1 mouse cellular context compared by ENCODE assay signal in the genomic region with DNA sequence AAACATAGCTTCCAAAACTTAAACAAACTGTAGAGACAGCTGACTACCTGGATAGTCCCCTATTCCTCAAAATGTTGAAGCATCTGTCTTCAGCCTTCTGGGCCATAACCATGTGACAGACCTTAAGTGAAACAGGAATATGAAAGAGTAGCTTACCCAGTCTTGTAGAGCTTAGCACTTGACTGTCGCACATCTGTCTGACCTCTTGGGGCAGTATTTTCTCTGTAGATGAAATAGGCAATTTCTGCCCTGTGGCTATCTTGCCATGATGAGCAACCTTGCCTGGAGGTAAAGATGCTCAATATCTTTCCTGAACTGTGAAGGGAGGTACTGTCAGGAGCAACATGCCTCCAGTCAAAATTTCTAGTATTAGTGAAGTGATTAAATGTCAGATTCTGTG.
TF ChIP-seq lines count a peak whose summit lies in the region.

No protein-coding gene starts in this region.

TF ChIP-seq in CH12.LX, 34 proteins besides CTCF, POLR2A, EP300 and RAD21 (continued from another document):
- TF ChIP-seq MXI1 (IDR thresholded peaks at IDR 0.05; ENCODE audit: low read depth, low read length): no peak
- TF ChIP-seq HCFC1 (IDR thresholded peaks at IDR 0.05; ENCODE audit: low read depth, low read length): no peak
- no peak for TF ChIP-seq UBTF (IDR thresholded peaks at IDR 0.05; ENCODE audit: low read depth, low read length)
- TF ChIP-seq CHD1 (IDR thresholded peaks at IDR 0.05; ENCODE audit: low read depth, low read length): no peak
- no peak for TF ChIP-seq ETS1 (conservative IDR thresholded peaks at IDR 0.05; ENCODE audit: low read depth, low read length)
- TF ChIP-seq CHD2 (IDR thresholded peaks at IDR 0.05; ENCODE audit: low read length): no peak
- TF ChIP-seq ZMIZ1 (IDR thresholded peaks at IDR 0.05; ENCODE audit: low read depth, low read length): no peak
- no peak for TF ChIP-seq PAX5 (IDR thresholded peaks at IDR 0.05; ENCODE audit: low read length)
- TF ChIP-seq JUND (conservative IDR thresholded peaks at IDR 0.05; ENCODE audit: low read depth, low read length): no peak
- TF ChIP-seq NRF1 (IDR thresholded peaks at IDR 0.05; ENCODE audit: low read depth, low read length): no peak
- TF ChIP-seq JUN (IDR thresholded peaks at IDR 0.05; ENCODE audit: insufficient read depth, low read depth, low read length): no peak
- no peak for TF ChIP-seq NELFE (IDR thresholded peaks at IDR 0.05; ENCODE audit: low read depth, low read length)
- no peak for TF ChIP-seq MYC (IDR thresholded peaks at IDR 0.05; ENCODE audit: low read depth, low read length)
- TF ChIP-seq ZKSCAN1 (IDR thresholded peaks at IDR 0.05; ENCODE audit: borderline replicate concordance, low read depth, low read length): no peak
